Mouse (Mus musculus) neural tube, embryonic 11.5 days (tissue): ENCODE data around the gene Ovca2. TPM values are rescaled to one million over a fixed set of nuclear protein-coding genes. Genes with fewer than 3 reads are reported as not detected.
A peak's percentile ranks its signal among the peaks of the same experiment; 100 is the strongest.

Experiments
- ATAC-seq: fragments of 200-750 bp; cut with Nextera tagmentation; 2 replicates; pipeline ENCODE4 v1.8.0; 2017; ENCODE audit warnings: moderate number of reproducible peaks, mild to moderate bottlenecking, moderate TSS enrichment, moderate library complexity; ENCODE audit not compliant: insufficient read depth, low FRiP score, low TSS enrichment
- DNase-seq: peaks from one replicate; pipeline ENCODE4 v3.0.0-alpha.2; 2015; ENCODE audit warnings: low spot score
- H3K27ac ChIP-seq: fragments of 300-500 bp; sonication (generic); 2 replicates; pipeline ENCODE4 v1.5.1; 2014; ENCODE audit warnings: low read depth, mild to moderate bottlenecking, low read length
- H3K27me3 ChIP-seq: fragments of 300-500 bp; sonication (generic); 2 replicates; pipeline ENCODE4 v1.6.1; 2014; ENCODE audit warnings: mild to moderate bottlenecking, low read length, mixed read lengths; ENCODE audit not compliant: control insufficient read depth, insufficient read depth
- H3K36me3 ChIP-seq: fragments of 300-500 bp; sonication (generic); 2 replicates; pipeline ENCODE4 v1.6.1; 2014; ENCODE audit warnings: mild to moderate bottlenecking, low read length, moderate library complexity, mixed read lengths; ENCODE audit not compliant: control insufficient read depth, insufficient read depth
- H3K4me1 ChIP-seq: fragments of 300-500 bp; sonication (generic); 2 replicates; pipeline ENCODE4 v1.6.1; 2014; ENCODE audit warnings: low read length, mixed read lengths; ENCODE audit not compliant: control insufficient read depth, insufficient read depth
- H3K4me2 ChIP-seq: fragments of 300-500 bp; sonication (generic); 2 replicates; pipeline ENCODE4 v1.6.1; 2014; ENCODE audit warnings: low read depth, mild to moderate bottlenecking, moderate library complexity
- H3K4me3 ChIP-seq: fragments of 300-500 bp; sonication (generic); 2 replicates; pipeline ENCODE4 v1.5.1; 2014; ENCODE audit warnings: low read depth, low read length
- H3K9ac ChIP-seq: fragments of 300-500 bp; sonication (generic); 2 replicates; pipeline ENCODE4 v1.6.1; 2014; ENCODE audit warnings: mild to moderate bottlenecking, low read length
- H3K9me3 ChIP-seq: fragments of 300-500 bp; sonication (generic); 2 replicates; pipeline ENCODE4 v1.6.1; 2016; ENCODE audit warnings: low read length; ENCODE audit not compliant: control insufficient read depth
- WGBS: fragments of 180-500 bp; shearing (Covaris S2); extraction: QIAGEN DNeasy Blood & Tissue Kit; methylation state at CpG from one replicate; pipeline ENCODE4 v1.1.7; 2014; 5-methylcytosine and 5-hydroxymethylcytosine counted together
- polyA plus RNA-seq: library from polyadenylated mRNA; unstranded; fragments of >200 nt; fragmentation: Nextera tagmentation; extraction: Ambion mirVana; gene quantifications from 2 replicates; pipeline ENCODE4 v1.2.1, GENCODE M21; 2014

Ovca2 gene
- polyA plus RNA-seq, 1 experiment from 2014 or later = 37.4 TPM

DNA sequence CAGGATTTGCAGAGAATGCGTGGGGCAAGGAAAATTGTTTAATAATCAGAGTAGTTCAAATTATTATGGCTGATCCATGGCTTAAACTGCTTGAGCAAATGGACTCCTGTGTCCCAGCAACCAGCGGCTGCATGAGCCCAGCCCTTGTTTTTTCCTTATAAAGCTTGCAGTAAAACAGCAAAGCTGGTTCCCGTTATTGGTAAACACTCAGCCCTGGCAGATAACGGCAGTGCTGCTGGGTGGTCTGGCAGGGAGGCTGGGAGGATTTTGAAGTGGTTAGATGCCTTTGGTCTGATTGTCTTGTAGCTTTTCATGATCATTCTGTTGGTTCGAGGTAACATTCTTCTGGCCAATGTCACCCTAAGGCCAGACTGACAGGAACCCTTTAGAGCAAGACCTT is 22.2 kb downstream of the Ovca2 start:
- H3K9ac ChIP-seq = no peak overlapping the region
- H3K27me3 ChIP-seq = no peaks in the 10 kb centered on the region
- H3K4me1 ChIP-seq = no peaks in the 10 kb centered on the region
- no peak overlapping the region for H3K27ac ChIP-seq
- no peaks in the 10 kb centered on the region for H3K9me3 ChIP-seq
- DNase-seq = no peak
- 80% methylated on average over 5 of the region's 5 CpGs for WGBS
- no peak overlapping the region for H3K4me3 ChIP-seq
- no peak for ATAC-seq
- no peak overlapping the region for H3K4me2 ChIP-seq
- no peaks in the 10 kb centered on the region; the same call in 1 of the 2 replicates for H3K36me3 ChIP-seq

- ATAC-seq = no peak
- Histone ChIP-seq H3K36me3 (no peaks in the 10 kb centered on the region; the same call in 1 of the 2 replicates), H3K9me3 (no peaks in the 10 kb centered on the region), H3K27me3 (no peaks in the 10 kb centered on the region), H3K4me1 (no peaks in the 10 kb centered on the region), H3K4me3 (no peak overlapping the region), H3K27ac (no peak overlapping the region), H3K4me2 (no peak overlapping the region), H3K9ac (no peak overlapping the region)
- WGBS = 74% methylated on average over 6 of the region's 6 CpGs
- DNase-seq = no peak
Measured at GRCm38 (mm10) chr11:75155985-75156384, 22.6 kb downstream of the Ovca2 start.

GRCm38 (mm10) chr11:75154053-75154585 is 24.5 kb downstream of the Ovca2 start:
- WGBS = 83% methylated on average over 6 of the region's 6 CpGs
- Histone ChIP-seq H3K4me1 (no peaks in the 10 kb centered on the region), H3K27me3 (no peaks in the 10 kb centered on the region), H3K4me2 (no peak overlapping the region), H3K4me3 (no peak overlapping the region), H3K27ac (no peak overlapping the region), H3K36me3 (peaks cover 2% of the 10 kb centered on the region; the same call in 1 of the 2 replicates), H3K9me3 (no peaks in the 10 kb centered on the region), H3K9ac (no peak overlapping the region)
- DNase-seq (no peak), ATAC-seq (no peak)

DNA sequence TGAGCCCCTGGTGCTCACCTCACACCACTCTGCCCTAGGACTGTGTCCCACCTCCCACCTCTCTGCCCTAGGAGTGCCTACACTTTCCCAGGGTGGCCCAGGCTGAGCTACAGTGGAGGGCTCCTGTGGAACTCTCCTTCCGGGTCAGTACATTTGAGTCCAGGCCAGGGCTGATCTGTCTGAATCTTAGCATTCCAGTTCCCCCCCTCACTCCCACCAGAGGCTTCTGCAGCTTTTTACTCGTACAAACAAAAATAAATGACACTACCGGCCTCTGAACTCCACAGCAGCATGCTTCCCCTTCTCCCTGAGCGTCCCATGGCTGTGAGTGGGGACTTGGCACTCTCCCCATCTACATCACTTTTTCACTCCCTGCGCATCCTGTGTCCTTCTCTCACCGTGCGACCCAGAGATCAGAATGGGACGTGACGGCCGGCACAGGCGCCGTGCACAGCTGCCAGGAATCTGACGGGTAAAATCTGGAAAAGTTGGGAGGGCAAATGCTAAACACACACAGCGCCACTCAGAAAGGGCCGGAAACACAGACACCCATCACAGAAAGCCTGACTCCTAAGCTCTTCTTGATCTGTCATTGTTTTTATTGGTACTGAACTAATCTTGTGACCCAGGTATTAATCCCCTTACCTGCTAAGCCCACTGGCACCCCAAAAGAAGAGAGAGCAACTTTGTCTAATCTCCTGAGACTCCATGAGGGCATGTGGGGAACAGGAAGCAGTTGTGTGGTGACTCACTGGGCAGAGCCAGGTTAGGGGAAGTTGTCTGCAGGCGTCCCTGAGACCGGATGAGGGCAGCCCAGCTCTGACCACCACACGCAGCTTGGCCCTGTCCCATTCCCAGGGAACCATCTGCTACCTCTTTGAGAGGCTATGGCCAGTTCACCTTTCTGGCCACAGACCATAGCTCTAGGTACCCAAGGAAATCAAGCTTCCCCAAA is 25.8 kb downstream of the Ovca2 start:
- peaks cover 2% of the 10 kb centered on the region; the same call in 1 of the 2 replicates for H3K36me3 ChIP-seq
- H3K9me3 ChIP-seq = no peaks in the 10 kb centered on the region
- no peaks in the 10 kb centered on the region for H3K27me3 ChIP-seq
- ATAC-seq (no peak), DNase-seq (no peak)
- 81% methylated on average over 18 of the region's 18 CpGs for WGBS
- H3K4me3 ChIP-seq = no peak overlapping the region
- H3K9ac ChIP-seq = no peak overlapping the region
- H3K4me2 ChIP-seq = no peak overlapping the region
- no peak overlapping the region for H3K27ac ChIP-seq
- peaks cover 2% of the 10 kb centered on the region for H3K4me1 ChIP-seq

DNA sequence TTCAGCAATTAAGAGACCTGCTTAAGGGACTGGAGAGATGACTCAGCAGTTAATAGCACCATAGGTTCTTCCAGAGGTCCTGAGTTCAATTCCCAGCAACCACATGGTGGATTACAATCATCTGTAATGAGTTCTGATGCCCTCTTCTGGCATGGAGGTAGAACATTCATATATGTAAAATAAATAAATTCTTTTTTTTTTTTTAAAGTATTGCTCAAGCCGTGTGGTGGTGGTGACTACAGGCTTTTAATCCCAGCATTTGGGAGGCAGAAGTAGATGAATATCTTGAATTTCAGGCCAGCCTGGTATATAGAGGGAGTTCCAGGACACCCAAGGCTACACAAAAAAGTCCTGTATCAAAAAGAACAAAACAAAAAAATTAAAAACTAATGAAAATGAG is 28.3 kb downstream of the Ovca2 start:
- Histone ChIP-seq H3K36me3 (peaks cover 2% of the 10 kb centered on the region; the same call in 1 of the 2 replicates), H3K4me3 (no peak overlapping the region)
- no peak for ATAC-seq

GRCm38 (mm10) chr11:75148332-75149035 is 30.2 kb downstream of the Ovca2 start:
- WGBS = 90% methylated on average over 10 of the region's 11 CpGs

More for the DNA sequence above, 28.3 kb downstream of the Ovca2 start:
- H3K4me1 ChIP-seq = peaks cover 9% of the 10 kb centered on the region
- no peak overlapping the region for H3K4me2 ChIP-seq
- WGBS = 78% methylated on average over 1 of the region's 1 CpGs
- H3K9ac ChIP-seq = no peak overlapping the region
- no peaks in the 10 kb centered on the region for H3K27me3 ChIP-seq
- no peak for DNase-seq
- H3K27ac ChIP-seq = no peak overlapping the region
- no peaks in the 10 kb centered on the region for H3K9me3 ChIP-seq

GRCm38 (mm10) chr11:75147846-75148168 is 30.8 kb downstream of the Ovca2 start:
- WGBS = 46% methylated on average over 3 of the region's 3 CpGs
- Histone ChIP-seq H3K9me3 (no peaks in the 10 kb centered on the region), H3K9ac (0 out of 2 replicates have a peak overlapping the region, but pooled peaks have one; percentile 6), H3K4me3 (no peak overlapping the region), H3K27ac (peak overlapping the region; percentile 83), H3K36me3 (peaks cover 4% of the 10 kb centered on the region), H3K4me2 (no peak overlapping the region), H3K4me1 (peaks cover 9% of the 10 kb centered on the region), H3K27me3 (no peaks in the 10 kb centered on the region)
- peak; percentile 57 for DNase-seq
- ATAC-seq = no peak

More at GRCm38 (mm10) chr11:75148332-75149035, 30.2 kb downstream of the Ovca2 start:
- peaks cover 9% of the 10 kb centered on the region for H3K4me1 ChIP-seq
- 0 out of 2 replicates have a peak overlapping the region, but pooled peaks have one; percentile 6 for H3K9ac ChIP-seq
- peaks cover 4% of the 10 kb centered on the region for H3K36me3 ChIP-seq
- H3K4me2 ChIP-seq = no peak overlapping the region
- H3K27me3 ChIP-seq = no peaks in the 10 kb centered on the region
- no peak for ATAC-seq
- no peak for DNase-seq
- H3K9me3 ChIP-seq = no peaks in the 10 kb centered on the region
- peak overlapping the region; percentile 83 for H3K27ac ChIP-seq
- no peak overlapping the region for H3K4me3 ChIP-seq

- peaks cover 4% of the 10 kb centered on the region for H3K36me3 ChIP-seq
- peaks cover 9% of the 10 kb centered on the region for H3K4me1 ChIP-seq
- H3K4me3 ChIP-seq = no peak overlapping the region
- no peak overlapping the region for H3K4me2 ChIP-seq
- WGBS = 46% methylated on average over 11 of the region's 11 CpGs
- no peak overlapping the region for H3K9ac ChIP-seq
- H3K27ac ChIP-seq = peak overlapping the region; percentile 83
- DNase-seq (peak; percentile 65), ATAC-seq (peak; percentile 55; the same call in 1 of the 2 replicates)
- no peaks in the 10 kb centered on the region for H3K9me3 ChIP-seq
- H3K27me3 ChIP-seq = no peaks in the 10 kb centered on the region
Measured at GRCm38 (mm10) chr11:75147106-75147845, 31.4 kb downstream of the Ovca2 start.
